Mouse (Mus musculus) myocyte (in vitro differentiated cells): ENCODE results near the gene Phf7.

ENCODE experiments used
- CEBPB ChIP-seq: IDR thresholded peaks from 2 replicates; pipeline ENCODE4 v1.6.1; 2011; ENCODE audit warnings: mild to moderate bottlenecking, moderate library complexity; ENCODE audit not compliant: poor library complexity, insufficient read depth, severe bottlenecking
- MYOD1 ChIP-seq, 3 experiments: IDR thresholded peaks; one replicate each; pipeline ENCODE4 v1.6.1; 2011; ENCODE audit warnings: control low read depth in 2 of 3, low read depth in 2 of 3, mild to moderate bottlenecking in 2 of 3, moderate library complexity in 1 of 3; ENCODE audit not compliant: insufficient read length in 2 of 3, control insufficient read depth in 1 of 3
- POLR2A ChIP-seq: IDR thresholded peaks from one replicate; pipeline ENCODE4 v1.6.1; 2011; ENCODE audit warnings: low read depth, mild to moderate bottlenecking, control low read depth, moderate library complexity; ENCODE audit not compliant: insufficient read length
- POLR2AphosphoS2 ChIP-seq: IDR thresholded peaks from one replicate; pipeline ENCODE4 v1.6.1; 2011; ENCODE audit warnings: low read depth, control low read depth; ENCODE audit not compliant: insufficient read length
- REST ChIP-seq: IDR thresholded peaks from one replicate; pipeline ENCODE4 v1.6.1; 2011; ENCODE audit warnings: mild to moderate bottlenecking, control low read depth, moderate library complexity; ENCODE audit not compliant: insufficient read depth, insufficient read length
- TCF12 ChIP-seq: IDR thresholded peaks from one replicate; pipeline ENCODE4 v1.6.1; 2011; ENCODE audit warnings: mild to moderate bottlenecking, control low read depth; ENCODE audit not compliant: poor library complexity, insufficient read depth, severe bottlenecking
- USF1 ChIP-seq: IDR thresholded peaks from one replicate; pipeline ENCODE4 v1.6.1; 2011; ENCODE audit warnings: low read depth, mild to moderate bottlenecking, control low read depth, moderate library complexity

DNA sequence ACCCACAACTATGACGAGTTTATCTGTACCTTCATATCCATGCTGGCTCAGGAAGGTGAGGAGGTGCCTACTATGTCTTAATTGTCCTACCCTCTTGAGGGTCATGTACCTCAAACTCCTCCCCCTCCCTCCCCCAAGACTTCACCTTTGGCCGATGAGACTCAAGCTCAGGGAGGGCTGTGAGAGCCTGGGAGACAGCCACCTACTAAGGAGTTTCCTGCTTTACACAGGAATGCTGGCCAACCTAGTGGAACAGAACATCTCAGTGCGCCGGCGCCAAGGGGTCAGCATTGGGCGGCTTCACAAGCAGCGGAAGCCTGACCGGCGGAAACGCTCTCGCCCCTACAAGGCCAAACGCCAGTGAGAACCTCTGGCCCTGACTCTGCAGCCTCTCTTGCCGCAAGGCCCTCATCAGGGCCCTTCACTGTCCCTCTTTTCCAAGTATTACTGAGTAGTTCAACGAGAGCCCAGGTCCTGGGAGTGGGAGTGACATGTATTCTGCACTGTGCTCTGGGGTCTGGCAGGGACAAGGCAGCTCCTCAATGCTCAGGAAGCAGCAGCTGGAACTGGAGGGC is 7.4 kb upstream of the Phf7 start:
- no peak for TF ChIP-seq POLR2A
- TF ChIP-seq TCF12: no peak
- TF ChIP-seq MYOD1 (IDR thresholded peaks at IDR 0.05; ENCODE audit: control insufficient read depth in 1 of 3, insufficient read length in 2 of 3, low read depth in 2 of 3): no peak
- TF ChIP-seq POLR2AphosphoS2: no peak
- TF ChIP-seq USF1: no peak
- TF ChIP-seq CEBPB: no peak
- no peak for TF ChIP-seq REST
